Mouse (Mus musculus) spleen, adult 12 weeks (tissue): ENCODE results near the gene Gm10217.

Source experiments
- DNase-seq: peaks from one replicate; pipeline ENCODE4 v3.0.0; 2022; ENCODE audit warnings: low spot score

The Gm10217 gene

DNA sequence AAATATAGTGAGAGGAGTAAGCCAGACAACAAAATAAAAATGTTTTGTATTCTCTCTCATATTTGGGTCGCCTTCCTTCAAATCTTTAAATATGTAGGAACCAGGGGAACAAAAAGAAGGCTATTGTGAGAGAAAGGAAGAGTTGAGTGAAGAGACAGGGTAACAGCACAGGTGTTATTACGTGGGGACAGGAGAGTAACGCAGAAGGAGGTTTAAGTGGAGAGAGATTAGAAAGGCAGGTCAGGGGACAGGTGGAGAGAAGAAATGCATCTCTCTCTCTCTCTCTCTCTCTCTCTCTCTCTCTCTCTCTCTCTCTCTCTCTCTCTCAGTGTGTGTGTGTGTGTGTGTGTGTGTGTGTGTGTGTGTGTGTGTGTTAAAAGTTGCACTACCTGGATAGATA is at the start of gene Gm10217:
TSS of gene Gm10217 (plus strand) at position 301 of the 400 bp plus-strand sequence.
- DNase-seq, result no peak

DNA sequence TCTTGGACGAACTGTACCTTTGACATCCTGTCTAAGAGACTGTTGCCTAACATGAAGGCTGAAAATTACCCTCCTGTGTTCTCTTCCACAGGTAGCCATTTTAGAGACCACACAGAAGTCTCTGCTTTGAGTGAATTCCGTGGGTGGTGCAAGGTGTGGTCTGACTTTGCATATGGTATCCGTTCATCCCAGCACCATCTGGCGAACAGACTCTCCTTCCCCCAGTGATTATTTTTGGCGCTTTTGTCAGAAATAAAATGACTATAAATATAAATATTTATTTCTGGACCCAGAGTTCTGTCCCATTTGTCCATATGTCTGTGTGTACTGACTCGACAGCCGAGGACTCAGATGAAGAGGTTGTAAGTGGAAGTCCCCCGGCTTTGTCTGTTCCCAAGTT is 39.3 kb upstream of the Gm10217 start:
- DNase-seq, result no peak

DNA sequence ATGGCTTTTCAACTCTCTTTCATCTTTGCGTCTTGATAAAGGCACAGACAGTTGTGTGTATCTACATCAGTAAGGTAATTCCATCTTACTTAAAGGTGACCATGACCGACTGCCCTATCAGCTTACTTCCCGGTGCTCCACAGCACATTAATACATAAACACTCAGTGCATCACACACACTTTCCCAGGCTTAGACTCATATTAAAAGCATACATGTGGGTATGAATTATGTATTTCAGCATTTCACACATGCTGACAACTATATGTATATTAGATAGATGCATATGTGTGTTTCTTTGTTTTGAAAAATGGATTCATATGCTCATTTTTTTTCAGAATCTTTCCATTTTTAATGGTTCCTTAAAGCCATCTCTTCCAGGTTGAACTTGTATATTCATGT is 23.8 kb upstream of the Gm10217 start:
- DNase-seq, result no peak

DNA sequence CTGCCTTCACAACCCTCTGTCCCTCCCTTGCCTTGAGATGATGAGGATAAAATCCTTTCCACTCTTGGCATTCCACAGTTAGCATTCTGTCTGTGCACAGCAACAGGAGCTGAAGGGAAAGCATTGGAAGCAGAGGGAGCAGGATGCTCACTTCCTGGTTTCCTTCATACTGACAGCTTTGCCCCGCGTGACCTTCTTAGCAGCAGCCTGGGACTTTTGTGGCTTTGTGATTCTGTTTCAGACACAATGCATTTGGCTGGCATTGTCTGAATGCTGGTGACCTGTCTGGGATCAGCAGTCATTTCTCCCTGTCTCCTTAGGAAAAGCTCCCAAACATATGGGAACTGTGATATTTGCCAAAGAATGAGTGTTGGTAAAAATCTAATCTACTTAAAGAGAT is 4.8 kb upstream of the Gm10217 start:
- no peak for DNase-seq

DNA sequence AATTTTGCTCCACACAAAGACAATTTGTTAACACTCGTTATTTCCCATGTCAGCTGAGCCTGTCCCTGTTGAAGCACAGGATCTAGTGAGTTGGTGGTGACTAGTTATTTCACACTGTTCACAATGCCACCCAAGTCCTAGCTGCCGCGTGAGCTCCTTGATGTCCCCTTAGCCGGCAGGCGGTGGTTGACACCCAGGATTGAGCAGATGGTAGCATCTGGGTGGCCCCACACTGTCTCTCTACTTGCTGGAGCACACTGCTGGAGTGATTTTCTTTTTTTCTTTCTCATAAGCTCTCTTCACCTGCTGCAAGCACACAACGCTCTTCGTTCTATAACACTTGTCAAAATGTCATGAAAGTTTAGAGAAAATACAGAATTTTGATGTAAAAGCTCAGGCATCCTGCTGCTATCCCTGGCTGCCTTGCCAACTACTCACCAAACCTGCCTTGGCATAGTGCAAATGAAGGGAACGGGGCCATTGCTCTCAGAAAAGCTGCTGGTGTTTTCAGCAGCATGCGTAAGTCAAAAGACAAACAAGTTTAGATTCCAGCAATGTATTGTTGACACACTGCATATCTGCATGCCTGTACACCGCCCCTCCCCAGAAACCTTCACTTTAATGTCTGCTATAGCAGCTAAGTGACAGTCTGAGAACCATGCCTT is 3.4 kb upstream of the Gm10217 start:
- no peak for DNase-seq

DNA sequence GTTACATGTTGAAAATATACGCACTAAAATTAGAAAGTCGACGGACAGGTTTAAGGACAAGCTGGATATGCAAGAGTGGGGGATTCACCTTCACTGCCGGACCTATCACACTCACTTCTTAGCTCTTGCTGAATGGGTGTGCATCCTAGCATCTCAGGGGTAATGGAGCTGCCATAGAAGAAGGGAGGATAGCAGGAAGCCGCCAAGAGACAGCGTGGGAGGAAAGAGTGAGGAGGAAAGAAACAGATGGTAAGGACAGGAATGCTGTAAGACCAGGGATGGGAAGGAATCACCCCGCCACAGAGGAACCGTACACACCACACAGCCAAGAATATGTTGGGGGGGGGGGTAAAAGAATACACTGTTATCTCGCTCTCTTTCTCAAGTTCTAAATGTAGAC is 1.1 kb downstream of the Gm10217 start:
- DNase-seq, result no peak

DNA sequence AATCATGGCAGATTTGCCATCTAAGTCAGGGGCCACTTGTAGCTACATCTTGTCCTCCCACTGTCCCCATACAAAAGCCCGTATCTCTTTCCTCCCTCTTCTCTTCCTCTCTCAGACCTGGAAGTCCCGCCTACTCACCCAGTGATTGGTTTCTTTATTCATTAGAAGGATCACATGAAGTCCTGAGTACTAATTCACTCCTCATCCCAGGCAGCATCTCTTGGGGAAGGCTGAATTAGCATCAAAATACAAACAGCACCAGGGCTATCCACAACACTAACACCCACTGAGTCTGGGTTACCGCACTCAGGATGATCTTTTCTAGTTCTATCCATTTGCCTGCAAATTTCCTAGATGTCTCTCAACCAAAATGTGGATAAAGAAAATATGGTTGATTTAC is 4.0 kb downstream of the Gm10217 start:
- no peak for DNase-seq

DNA sequence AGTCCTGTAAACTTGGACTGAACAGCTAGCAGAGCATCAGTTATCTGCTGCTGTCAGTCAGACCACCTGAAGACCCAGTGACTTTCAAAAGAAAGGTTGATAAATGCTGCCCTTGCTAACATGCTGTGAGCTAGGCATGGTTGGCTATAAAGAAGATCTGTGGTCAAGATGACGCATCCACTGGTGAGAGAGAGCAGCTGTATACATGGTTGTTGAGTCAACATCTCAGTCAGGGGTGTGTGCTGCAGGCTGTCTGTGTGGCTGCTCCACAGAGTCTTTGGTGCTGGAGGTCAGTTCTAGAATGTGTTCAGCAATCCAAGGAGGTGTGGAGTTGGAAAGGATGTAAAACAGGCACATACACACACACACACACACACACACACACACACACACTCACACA is 12.2 kb downstream of the Gm10217 start:
- no peak for DNase-seq

DNA sequence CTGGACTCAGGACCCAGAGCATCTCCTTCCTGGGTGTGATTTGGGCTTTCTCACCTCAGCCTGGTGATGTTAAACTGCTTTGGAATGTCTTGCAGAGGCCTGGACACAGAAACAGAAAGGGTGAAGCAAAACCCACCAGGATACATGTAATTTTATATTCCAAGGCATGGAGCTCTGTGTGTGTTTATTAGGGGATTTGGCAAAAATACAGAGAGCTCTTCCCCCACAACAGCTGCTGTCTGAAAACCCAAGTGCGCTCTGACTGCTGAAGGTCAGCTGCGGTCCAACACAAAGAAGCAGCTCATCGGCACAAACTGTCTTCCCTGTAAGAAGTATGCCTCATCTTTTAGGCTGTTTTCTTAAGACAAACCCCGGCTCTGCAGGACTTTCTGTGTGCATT is 15.9 kb downstream of the Gm10217 start:
- DNase-seq, result no peak

DNA sequence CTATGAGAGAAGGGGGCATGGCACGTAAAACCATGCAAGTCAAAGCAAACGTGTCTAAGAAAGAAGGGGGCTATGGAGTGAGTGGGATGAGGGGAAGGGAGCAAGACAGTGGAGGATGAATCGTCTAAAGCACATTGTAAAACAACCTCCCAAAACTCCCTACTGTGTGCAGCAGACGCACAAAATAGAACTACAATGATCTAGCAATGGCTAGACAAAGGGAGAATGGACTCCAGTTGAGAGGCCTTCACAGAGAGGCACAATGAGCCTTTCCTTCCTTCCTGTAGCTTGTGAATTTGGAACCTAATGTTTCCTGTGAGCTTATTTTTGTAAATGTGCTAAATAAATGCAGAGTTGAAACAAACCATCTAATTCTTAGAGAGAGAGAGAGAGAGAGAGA is 22.7 kb downstream of the Gm10217 start:
- DNase-seq, result no peak

DNA sequence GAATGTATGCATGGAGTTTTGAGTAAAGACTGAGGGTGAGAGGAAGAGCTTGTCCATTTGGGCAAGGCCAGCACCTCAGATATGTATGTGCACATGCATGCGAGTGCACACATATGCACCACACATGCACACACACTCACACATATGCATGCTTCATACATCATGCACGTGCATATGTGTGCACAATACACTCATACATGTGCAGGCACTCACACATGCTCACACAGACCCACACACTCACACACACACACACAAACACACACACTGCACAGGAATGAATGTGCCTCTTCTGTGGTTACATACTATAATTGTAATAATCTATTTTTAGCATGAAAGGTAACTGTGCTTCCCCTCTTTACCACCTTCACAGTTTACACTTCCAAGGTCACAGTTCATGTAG is 35.1 kb downstream of the Gm10217 start:
- no peak for DNase-seq

DNA sequence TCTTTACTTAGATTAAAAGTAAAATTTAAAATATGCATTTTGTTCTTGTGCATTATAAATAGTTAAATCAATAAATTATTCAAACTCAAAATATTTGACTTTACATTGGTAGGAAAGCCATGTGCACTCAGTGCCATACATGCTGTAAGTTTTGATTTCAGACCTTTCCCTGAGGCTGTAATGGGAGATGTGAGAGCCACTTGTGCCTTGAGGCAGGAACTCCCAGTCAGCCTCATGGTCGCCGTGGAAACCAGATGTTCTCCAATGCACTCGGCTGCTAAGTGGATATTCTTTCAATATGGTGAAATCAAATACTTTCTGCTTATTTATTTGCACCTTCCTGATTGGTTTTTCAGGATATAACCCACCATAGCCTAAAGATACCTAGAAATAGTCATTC is 35.6 kb downstream of the Gm10217 start:
- DNase-seq, result no peak
